In genomic region chr10:45485761-45486602, GRCm38 (mm10) we compare ENCODE assay signal across 8 mouse cellular contexts. TPM values are rescaled to one million over a fixed set of nuclear protein-coding genes. Genes with fewer than 3 reads are reported as not detected.
DNase-seq lines count a peak whose midpoint lies in the region; ATAC-seq and TF ChIP-seq lines count a peak whose summit lies in the region.

TSS of gene Lin28b (minus strand) at chr10:45486395.

- ATAC-seq in intestine, embryonic 16.5 days, result peak; percentile 96
- ATAC-seq in limb, embryonic 14.5 days (ENCODE audit: low FRiP score, low read depth), result peak; percentile 82

- peak within 1 kb of the TSS; percentile 100 for H3K4me2 ChIP-seq in intestine, embryonic 16.5 days (ENCODE audit: low read depth, low read length)
- peak within 1 kb of the TSS; percentile 100 for H3K4me2 ChIP-seq in limb, embryonic 14.5 days (replicated peaks; ENCODE audit: low read depth, low read length, severe bottlenecking)

- H3K4me1 ChIP-seq in heart, embryonic 10.5 days, result peaks cover 10% of the 10 kb centered on the region; the same call in 1 of the 2 replicates
- peaks cover 7% of the 10 kb centered on the region for H3K4me1 ChIP-seq in intestine, embryonic 16.5 days (ENCODE audit: control insufficient read depth, insufficient read depth, low read length)
- H3K4me1 ChIP-seq in limb, embryonic 14.5 days (ENCODE audit: control insufficient read depth, insufficient read depth, low read length), result no peaks in the 10 kb centered on the region

- H3K36me3 ChIP-seq in heart, embryonic 10.5 days, result no peaks in the 10 kb centered on the region
- no peaks in the 10 kb centered on the region for H3K36me3 ChIP-seq in intestine, embryonic 16.5 days (ENCODE audit: control insufficient read depth, insufficient read depth, low read length)
- no peaks in the 10 kb centered on the region for H3K36me3 ChIP-seq in limb, embryonic 14.5 days (ENCODE audit: control insufficient read depth, insufficient read depth, low read length)

- no peaks in the 10 kb centered on the region for H3K9me3 ChIP-seq in heart, embryonic 10.5 days
- no peaks in the 10 kb centered on the region for H3K9me3 ChIP-seq in intestine, embryonic 16.5 days (ENCODE audit: control insufficient read depth, low read length)
- H3K9me3 ChIP-seq in limb, embryonic 14.5 days (ENCODE audit: control insufficient read depth, low read length), result no peaks in the 10 kb centered on the region

- H3K9ac ChIP-seq in intestine, embryonic 16.5 days (ENCODE audit: low read depth, low read length), result peak within 1 kb of the TSS; percentile 57
- H3K9ac ChIP-seq in limb, embryonic 14.5 days (ENCODE audit: low read depth, low read length, severe bottlenecking), result peak within 1 kb of the TSS; percentile 47

- no peaks in the 10 kb centered on the region for H3K27me3 ChIP-seq in heart, embryonic 10.5 days (ENCODE audit: insufficient read depth, poor library complexity, severe bottlenecking)
- peaks cover 20% of the 10 kb centered on the region for H3K27me3 ChIP-seq in intestine, embryonic 16.5 days (replicated peaks; ENCODE audit: control insufficient read depth, insufficient read depth, low read length)
- peaks cover 27% of the 10 kb centered on the region for H3K27me3 ChIP-seq in limb, embryonic 14.5 days (ENCODE audit: control insufficient read depth, insufficient read depth, low read length)

- peak; percentile 78 for DNase-seq in heart, embryonic 10.5 days (ENCODE audit: low spot score)
- DNase-seq in heart, adult 8-10 months (ENCODE audit: low spot score), result no peak
- peak; percentile 28 for DNase-seq in cerebellum, adult 9-10 months
- peak; percentile 26 to 70 for DNase-seq in frontal cortex, adult 2 months (ENCODE audit: extremely low spot score in 1 of 2, low spot score in 1 of 2)
- DNase-seq in limb, embryonic 14.5 days (ENCODE audit: low spot score), result no peak
- peak; percentile 6 for DNase-seq in naive thymus-derived CD4-positive, alpha-beta T cell, adult 2 months (ENCODE audit: low read depth)
- DNase-seq in thymus, postnatal 0 days (ENCODE audit: low spot score), result peak; percentile 43

- H3K4me3 ChIP-seq in heart, embryonic 10.5 days, result peak within 1 kb of the TSS; percentile 86
- peak within 1 kb of the TSS; percentile 67 for H3K4me3 ChIP-seq in intestine, embryonic 16.5 days (ENCODE audit: low read length)
- peak within 1 kb of the TSS; percentile 66 for H3K4me3 ChIP-seq in limb, embryonic 14.5 days (replicated peaks; ENCODE audit: low read length)

- no peak for TF ChIP-seq POLR2A in limb, embryonic 14.5 days (IDR thresholded peaks at IDR 0.05; ENCODE audit: borderline replicate concordance, extremely low read depth, insufficient read depth, insufficient read length)

- WGBS in heart, embryonic 10.5 days, result under 1% methylated on average over 139 of the region's 139 CpGs
- 0% methylated on average over 91 of the region's 139 CpGs for WGBS in intestine, embryonic 16.5 days
- under 1% methylated on average over 35 of the region's 139 CpGs for WGBS in limb, embryonic 14.5 days

- peak within 1 kb of the TSS; percentile 93 for H3K27ac ChIP-seq in heart, embryonic 10.5 days
- H3K27ac ChIP-seq in intestine, embryonic 16.5 days (ENCODE audit: low read length), result no peak within 1 kb of the TSS
- H3K27ac ChIP-seq in limb, embryonic 14.5 days (replicated peaks; ENCODE audit: low read depth, low read length), result no peak within 1 kb of the TSS

RNA-seq across cellular contexts. Expression of gene Lin28b, which starts in this region (rescaled TPM):
- 13.2 and 17.6 TPM in 2 replicates for polyA plus RNA-seq in heart, embryonic 10.5 days (2016; fragmentation: Nextera tagmentation; extraction: Ambion mirVana)
- under 1 TPM; 0.17 to 0.31 (median 0.26) TPM for total RNA-seq in heart, adult 8-10 months (2022)
- polyA plus RNA-seq in frontal cortex, adult 2 months (2012; rRNA removed), result 4.5 and 5.2 TPM in 2 replicates
- polyA plus RNA-seq in intestine, embryonic 16.5 days (2015; fragmentation: Nextera tagmentation; extraction: Ambion mirVana), result 0.53 and 0.98 TPM in 2 replicates
- polyA plus RNA-seq in limb, embryonic 14.5 days (2012; rRNA removed), result 1.1 and 1.2 TPM in 2 replicates
- 1.2 and 1.3 TPM in 2 replicates for polyA plus RNA-seq in limb, embryonic 14.5 days (2014; fragmentation: Nextera tagmentation; extraction: Ambion mirVana)
- 2.8 and 3.1 TPM in 2 replicates for polyA plus RNA-seq in thymus, postnatal 0 days (2015; fragmentation: Nextera tagmentation; extraction: Ambion mirVana)

Comparison
In these comparisons a context has a peak if more than half of its experiments do, and no peak if none do; other contexts are left out.
1. DNase-seq: peak in heart, embryonic 10.5 days (single experiment), cerebellum, adult 9-10 months (single experiment), frontal cortex, adult 2 months (2 of 2), naive thymus-derived CD4-positive, alpha-beta T cell, adult 2 months (single experiment) and thymus, postnatal 0 days (single experiment); none in heart, adult 8-10 months (single experiment) and limb, embryonic 14.5 days (single experiment).
2. Peak in ATAC-seq, H3K4me3 ChIP-seq, H3K9ac ChIP-seq and H3K4me2 ChIP-seq in intestine, embryonic 16.5 days; RNA of the gene not detected or under 1 TPM.
3. Peak in every context shown above with its lines, with median percentiles within 50 percentile points of each other: H3K4me3 ChIP-seq.